Mouse (Mus musculus): ENCODE measurements around the gene Med27. TPM values are rescaled to one million over a fixed set of nuclear protein-coding genes. Genes with fewer than 3 reads are reported as not detected.
"Not testable (repeated sequence)": the region's sequence is repeated elsewhere in the genome, so short reads cannot be mapped to it uniquely, and the experiment has no call there.

The Med27 gene
- polyA plus RNA-seq, 1 experiment from 2014 or later = 68.4 TPM

DNA sequence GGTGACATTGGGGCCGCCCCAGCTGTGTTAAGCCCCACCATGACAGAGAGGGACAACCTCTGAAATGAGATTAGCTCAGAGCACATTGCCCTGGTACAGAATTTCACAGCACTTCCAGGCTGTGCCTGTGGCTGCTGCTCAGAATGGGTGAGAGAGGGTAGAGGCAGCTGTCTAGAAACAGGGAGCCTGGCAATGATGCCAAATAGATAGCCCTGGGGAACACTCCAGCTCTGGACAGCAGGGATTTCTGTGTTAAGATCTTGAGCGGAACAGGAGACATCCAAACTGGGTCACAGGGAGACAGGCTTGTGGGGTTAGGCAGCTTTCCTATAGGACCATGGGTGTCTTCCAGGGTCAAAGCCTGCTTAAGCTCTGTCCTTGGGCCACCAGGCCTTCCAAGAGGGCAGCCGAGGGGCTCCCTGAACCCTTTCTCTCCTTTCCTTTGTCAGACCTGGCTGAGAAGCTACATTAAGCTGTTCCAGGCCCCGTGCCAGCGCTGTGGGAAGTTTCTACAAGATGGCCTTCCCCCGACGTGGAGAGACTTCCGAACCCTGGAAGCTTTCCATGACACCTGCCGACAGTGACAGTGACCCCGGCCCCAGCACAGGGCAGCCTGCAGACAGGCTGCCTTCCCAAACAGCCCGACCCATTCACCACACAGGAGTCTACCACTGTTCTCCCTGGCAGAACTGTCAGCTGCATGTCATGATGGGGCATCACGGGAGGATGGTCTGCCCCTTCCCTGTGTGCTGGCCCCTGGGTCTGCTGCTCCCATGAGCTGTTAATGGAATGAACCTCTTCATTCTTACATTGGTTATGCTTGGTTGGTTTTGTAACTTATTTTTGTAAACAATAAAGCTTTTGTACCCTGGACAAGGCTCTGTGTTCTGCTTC is 177.5 kb downstream of the Med27 start:
- Histone ChIP-seq H3K36me3 (ENCODE audit: control insufficient read depth, insufficient read depth, low read length) (no peaks in the 10 kb centered on the region), H3K9ac (ENCODE audit: low read length) (no peak overlapping the region), H3K4me3 (ENCODE audit: low read depth, low read length) (no peak overlapping the region), H3K27ac (ENCODE audit: low read depth, low read length) (no peak overlapping the region), H3K9me3 (ENCODE audit: control insufficient read depth, low read length) (no peaks in the 10 kb centered on the region), H3K27me3 (ENCODE audit: control insufficient read depth, insufficient read depth, low read length) (peaks cover 22% of the 10 kb centered on the region), H3K4me1 (ENCODE audit: control insufficient read depth, insufficient read depth, low read length) (peaks cover 28% of the 10 kb centered on the region), H3K4me2 (no peak overlapping the region)
- WGBS = 74% methylated on average over 12 of the region's 12 CpGs
- ATAC-seq (ENCODE audit: low FRiP score) (0 out of 2 replicates have a peak, but pooled peaks have one; percentile 22), DNase-seq (ENCODE audit: low spot score, missing footprints) (no peak)

DNA sequence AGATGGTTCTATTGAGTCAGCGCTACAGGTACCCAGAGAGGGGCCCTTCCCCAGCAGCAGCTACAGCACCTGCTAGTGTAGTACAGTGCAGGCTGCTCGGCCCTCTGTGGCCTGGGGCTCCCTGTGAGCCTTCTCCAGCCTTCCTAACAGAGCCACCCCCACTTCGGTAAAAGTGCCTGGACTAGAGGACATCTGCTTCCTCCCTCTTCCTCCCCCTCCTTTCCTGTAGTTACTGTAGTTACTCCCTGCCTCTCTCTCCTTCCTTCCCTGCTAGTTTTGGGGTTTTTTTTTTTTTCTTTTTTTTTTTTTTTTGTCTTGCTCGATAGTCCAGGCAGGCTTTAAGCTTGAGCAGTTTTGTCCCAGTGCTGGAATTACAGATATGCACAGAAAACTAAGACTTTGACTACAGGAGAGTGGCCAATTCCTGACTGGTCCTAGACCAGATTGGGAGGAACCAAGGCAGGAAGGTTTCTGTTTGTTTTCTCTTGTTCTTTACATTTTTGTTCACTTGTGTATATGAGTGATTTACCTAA is 178.7 kb downstream of the Med27 start:
- ATAC-seq (ENCODE audit: low FRiP score) (no peak), DNase-seq (ENCODE audit: low spot score, missing footprints) (peak; percentile 47)
- Histone ChIP-seq H3K9me3 (ENCODE audit: control insufficient read depth, low read length) (no peaks in the 10 kb centered on the region), H3K9ac (ENCODE audit: low read length) (no peak overlapping the region), H3K27ac (ENCODE audit: low read depth, low read length) (no peak overlapping the region), H3K36me3 (ENCODE audit: control insufficient read depth, insufficient read depth, low read length) (no peaks in the 10 kb centered on the region), H3K4me1 (ENCODE audit: control insufficient read depth, insufficient read depth, low read length) (peaks cover 23% of the 10 kb centered on the region), H3K27me3 (ENCODE audit: control insufficient read depth, insufficient read depth, low read length) (peaks cover 20% of the 10 kb centered on the region), H3K4me2 (no peak overlapping the region), H3K4me3 (ENCODE audit: low read depth, low read length) (no peak overlapping the region)
- 64% methylated on average over 4 of the region's 4 CpGs for WGBS

DNA sequence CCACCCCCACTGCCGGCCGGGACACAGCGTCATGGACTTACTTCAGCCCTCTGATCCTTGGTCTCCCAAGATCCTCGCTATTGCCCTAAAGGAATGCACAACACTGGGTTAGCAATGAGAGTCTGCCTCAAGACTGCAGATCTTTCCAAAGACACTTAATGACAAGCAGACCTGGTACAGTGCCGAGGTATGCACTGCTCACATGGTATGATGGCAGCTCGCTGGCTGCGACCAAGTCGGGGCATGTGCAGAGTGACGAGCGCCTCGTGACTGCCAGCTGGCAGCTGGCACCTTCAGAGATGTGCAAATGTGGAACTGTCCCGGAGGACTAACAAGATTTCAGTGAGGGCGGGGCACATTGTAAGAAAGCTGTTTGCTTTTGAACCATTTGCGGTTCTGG is 179.6 kb downstream of the Med27 start:
- ATAC-seq (ENCODE audit: low FRiP score) (0 out of 2 replicates have a peak, but pooled peaks have one; percentile 11), DNase-seq (ENCODE audit: low spot score, missing footprints) (no peak)
- 77% methylated on average over 14 of the region's 14 CpGs for WGBS
- no peak overlapping the region for H3K27ac ChIP-seq (ENCODE audit: low read depth, low read length)
- H3K4me1 ChIP-seq (ENCODE audit: control insufficient read depth, insufficient read depth, low read length) = peaks cover 23% of the 10 kb centered on the region
- H3K27me3 ChIP-seq (ENCODE audit: control insufficient read depth, insufficient read depth, low read length) = peaks cover 17% of the 10 kb centered on the region; the same call in 1 of the 2 replicates
- no peak overlapping the region for H3K4me3 ChIP-seq (ENCODE audit: low read depth, low read length)
- no peak overlapping the region for H3K9ac ChIP-seq (ENCODE audit: low read length)
- H3K36me3 ChIP-seq (ENCODE audit: control insufficient read depth, insufficient read depth, low read length) = no peaks in the 10 kb centered on the region
- no peak overlapping the region for H3K4me2 ChIP-seq
- no peaks in the 10 kb centered on the region for H3K9me3 ChIP-seq (ENCODE audit: control insufficient read depth, low read length)

DNA sequence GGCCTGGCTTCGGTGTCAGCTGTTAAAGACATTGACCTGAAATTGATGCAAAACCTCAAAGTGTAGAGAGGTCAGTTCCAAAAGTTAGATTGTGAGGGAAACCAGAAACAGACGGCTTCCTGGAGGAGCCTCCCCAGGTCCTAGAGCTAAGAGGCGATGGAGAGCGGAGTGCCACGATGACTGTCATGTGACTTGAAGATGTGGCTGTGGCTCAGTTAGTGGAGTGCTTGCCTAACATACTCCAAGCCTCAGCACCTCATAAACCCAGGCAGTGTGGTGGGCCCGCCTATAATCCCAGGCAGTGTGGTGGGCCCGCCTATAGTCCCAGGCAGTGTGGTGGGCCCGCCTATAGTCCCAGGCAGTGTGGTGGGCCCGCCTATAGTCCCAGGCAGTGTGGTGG is 180.9 kb downstream of the Med27 start:
- H3K36me3 ChIP-seq (ENCODE audit: control insufficient read depth, insufficient read depth, low read length); H3K4me2 ChIP-seq; H3K27ac ChIP-seq (ENCODE audit: low read depth, low read length); H3K4me3 ChIP-seq (ENCODE audit: low read depth, low read length); DNase-seq (ENCODE audit: low spot score, missing footprints); H3K27me3 ChIP-seq (ENCODE audit: control insufficient read depth, insufficient read depth, low read length); H3K9ac ChIP-seq (ENCODE audit: low read length); ATAC-seq (ENCODE audit: low FRiP score); H3K9me3 ChIP-seq (ENCODE audit: control insufficient read depth, low read length): not testable (repeated sequence)
- WGBS = 90% methylated on average over 6 of the region's 9 CpGs
- peaks cover 23% of the 10 kb centered on the region for H3K4me1 ChIP-seq (ENCODE audit: control insufficient read depth, insufficient read depth, low read length)

DNA sequence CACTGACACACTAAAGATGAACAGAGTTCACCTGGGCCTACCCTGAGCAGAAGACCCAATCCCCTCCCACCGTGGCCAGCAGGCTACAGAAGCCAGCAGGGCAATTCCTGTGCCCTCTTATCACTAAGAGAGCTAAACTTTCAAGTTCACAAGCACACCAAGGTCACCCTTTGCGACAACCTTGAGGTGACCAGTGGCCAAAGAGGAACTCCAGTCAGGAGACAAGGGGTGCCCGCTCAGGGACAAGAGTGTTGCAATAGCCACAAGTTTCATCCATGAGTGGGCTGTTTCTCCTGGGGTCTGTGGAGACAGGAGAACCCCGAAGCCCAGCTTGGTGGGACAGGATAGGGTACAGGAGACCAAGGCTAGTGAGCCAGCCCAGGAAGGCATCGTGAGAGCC is 182.2 kb downstream of the Med27 start:
- Histone ChIP-seq H3K27ac (ENCODE audit: low read depth, low read length) (no peak overlapping the region), H3K9ac (ENCODE audit: low read length) (no peak overlapping the region), H3K4me3 (ENCODE audit: low read depth, low read length) (no peak overlapping the region), H3K9me3 (ENCODE audit: control insufficient read depth, low read length) (no peaks in the 10 kb centered on the region), H3K36me3 (ENCODE audit: control insufficient read depth, insufficient read depth, low read length) (no peaks in the 10 kb centered on the region), H3K27me3 (ENCODE audit: control insufficient read depth, insufficient read depth, low read length) (peaks cover 5% of the 10 kb centered on the region; the same call in 1 of the 2 replicates), H3K4me2 (no peak overlapping the region), H3K4me1 (ENCODE audit: control insufficient read depth, insufficient read depth, low read length) (peaks cover 14% of the 10 kb centered on the region)
- DNase-seq (ENCODE audit: low spot score, missing footprints) = no peak
- no peak for ATAC-seq (ENCODE audit: low FRiP score)
- 90% methylated on average over 5 of the region's 5 CpGs for WGBS

DNA sequence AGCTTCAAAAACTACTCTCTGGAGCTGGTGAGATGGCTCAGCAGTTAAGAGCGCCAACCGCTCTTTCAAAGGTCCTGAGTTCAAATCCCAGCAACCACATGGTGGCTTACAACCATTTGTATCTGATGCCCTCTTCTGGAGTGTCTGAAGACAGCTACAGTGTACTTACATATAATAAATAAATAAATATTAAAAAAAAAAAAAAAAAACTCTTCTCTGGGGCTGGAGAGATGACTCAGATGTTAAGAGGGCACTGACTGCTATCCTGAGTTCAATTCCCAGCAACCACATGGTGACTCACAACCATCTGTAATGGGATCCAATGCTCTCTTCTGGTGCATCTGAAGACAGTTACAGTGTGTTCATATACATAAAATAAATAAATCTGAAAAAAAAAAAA is 183.2 kb downstream of the Med27 start:
- not testable (repeated sequence) for ATAC-seq (ENCODE audit: low FRiP score); H3K27me3 ChIP-seq (ENCODE audit: control insufficient read depth, insufficient read depth, low read length); H3K4me2 ChIP-seq; H3K4me1 ChIP-seq (ENCODE audit: control insufficient read depth, insufficient read depth, low read length); H3K9ac ChIP-seq (ENCODE audit: low read length); H3K36me3 ChIP-seq (ENCODE audit: control insufficient read depth, insufficient read depth, low read length); H3K27ac ChIP-seq (ENCODE audit: low read depth, low read length); H3K4me3 ChIP-seq (ENCODE audit: low read depth, low read length); H3K9me3 ChIP-seq (ENCODE audit: control insufficient read depth, low read length); DNase-seq (ENCODE audit: low spot score, missing footprints)
- 99% methylated on average over 2 of the region's 2 CpGs for WGBS

DNA sequence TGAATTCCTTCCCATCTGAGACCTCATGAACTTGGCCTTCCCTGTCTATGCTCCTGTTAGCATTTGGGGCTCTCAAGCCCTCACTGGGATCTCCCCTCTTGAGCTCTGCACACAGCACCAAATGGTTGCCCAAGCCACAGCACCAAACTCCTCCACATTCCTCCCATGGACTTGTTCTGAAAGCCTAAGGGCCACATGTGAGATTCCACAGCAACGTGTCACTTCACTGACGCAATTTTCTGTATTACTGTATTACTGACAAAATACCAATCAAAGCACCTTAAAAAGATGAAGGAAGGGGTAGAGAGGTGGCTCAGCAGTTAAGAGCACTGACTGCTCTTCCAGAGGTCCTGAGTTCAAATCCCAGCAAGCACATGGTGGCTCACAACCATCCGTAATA is 185.6 kb downstream of the Med27 start:
- Histone ChIP-seq H3K9me3 (ENCODE audit: control insufficient read depth, low read length) (no peaks in the 10 kb centered on the region), H3K27me3 (ENCODE audit: control insufficient read depth, insufficient read depth, low read length) (peaks cover 3% of the 10 kb centered on the region; the same call in 1 of the 2 replicates), H3K4me3 (ENCODE audit: low read depth, low read length) (no peak overlapping the region), H3K27ac (ENCODE audit: low read depth, low read length) (no peak overlapping the region), H3K4me2 (no peak overlapping the region), H3K4me1 (ENCODE audit: control insufficient read depth, insufficient read depth, low read length) (no peaks in the 10 kb centered on the region), H3K36me3 (ENCODE audit: control insufficient read depth, insufficient read depth, low read length) (no peaks in the 10 kb centered on the region), H3K9ac (ENCODE audit: low read length) (no peak overlapping the region)
- WGBS = 90% methylated on average over 3 of the region's 3 CpGs
- ATAC-seq (ENCODE audit: low FRiP score) (no peak), DNase-seq (ENCODE audit: low spot score, missing footprints) (no peak)

DNA sequence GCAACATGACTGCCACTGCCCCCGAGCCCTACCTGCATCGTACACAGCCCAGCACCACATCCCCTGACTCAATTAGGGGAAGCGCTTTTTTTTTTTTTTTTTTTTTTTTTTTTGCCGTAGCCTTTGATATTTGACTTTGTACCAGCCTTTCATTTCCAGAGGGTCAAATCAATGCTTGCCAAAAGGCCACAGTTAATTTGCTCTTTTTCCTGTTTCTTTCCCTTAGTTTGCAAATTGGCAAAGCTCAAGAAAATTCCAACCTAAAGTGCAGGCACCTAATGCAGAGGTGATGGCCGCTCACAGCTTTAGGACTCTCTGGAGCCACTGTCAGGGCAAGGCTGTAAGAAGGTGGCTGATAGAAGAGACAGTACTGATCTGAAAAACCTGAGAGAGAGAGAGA is 186.3 kb downstream of the Med27 start:
- no peaks in the 10 kb centered on the region for H3K36me3 ChIP-seq (ENCODE audit: control insufficient read depth, insufficient read depth, low read length)
- H3K4me2 ChIP-seq = no peak overlapping the region
- H3K4me3 ChIP-seq (ENCODE audit: low read depth, low read length) = no peak overlapping the region
- H3K9ac ChIP-seq (ENCODE audit: low read length) = no peak overlapping the region
- DNase-seq (ENCODE audit: low spot score, missing footprints) (no peak), ATAC-seq (ENCODE audit: low FRiP score) (no peak)
- no peak overlapping the region for H3K27ac ChIP-seq (ENCODE audit: low read depth, low read length)
- H3K4me1 ChIP-seq (ENCODE audit: control insufficient read depth, insufficient read depth, low read length) = no peaks in the 10 kb centered on the region
- peaks cover 3% of the 10 kb centered on the region; the same call in 1 of the 2 replicates for H3K27me3 ChIP-seq (ENCODE audit: control insufficient read depth, insufficient read depth, low read length)
- 83% methylated on average over 5 of the region's 5 CpGs for WGBS
- H3K9me3 ChIP-seq (ENCODE audit: control insufficient read depth, low read length) = no peaks in the 10 kb centered on the region

DNA sequence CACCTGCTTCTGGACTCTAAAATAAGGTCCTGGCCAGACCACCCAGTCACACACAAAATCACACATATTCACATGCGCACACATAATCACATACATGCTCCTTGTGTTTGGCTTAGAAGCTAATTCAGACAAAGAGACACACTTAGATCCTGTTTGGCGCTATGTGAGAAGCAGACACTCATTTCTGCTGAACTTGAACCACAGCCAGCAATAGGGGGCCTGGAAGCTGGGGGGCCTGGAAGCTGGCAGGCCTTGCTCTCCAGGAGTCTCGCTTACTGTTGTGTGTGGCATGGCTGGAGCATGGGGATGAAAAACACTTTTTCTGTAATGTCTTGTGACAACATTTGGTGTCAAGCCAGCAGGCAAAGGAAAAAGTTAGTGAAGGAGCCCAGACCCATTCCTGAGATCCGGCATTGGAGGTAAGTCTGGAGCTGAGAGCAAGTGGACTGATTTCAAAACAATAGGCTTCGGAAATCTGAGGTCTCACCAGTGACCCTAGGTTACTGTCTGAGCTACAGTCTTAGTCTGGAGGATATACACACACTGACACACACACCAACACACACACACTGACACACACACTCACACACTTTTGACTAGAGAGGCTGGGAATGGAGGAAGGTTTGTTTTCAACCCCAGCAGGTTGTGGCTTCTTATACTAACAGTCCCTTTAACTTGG is 189.1 kb downstream of the Med27 start:
- no peaks in the 10 kb centered on the region for H3K4me1 ChIP-seq (ENCODE audit: control insufficient read depth, insufficient read depth, low read length)
- H3K36me3 ChIP-seq (ENCODE audit: control insufficient read depth, insufficient read depth, low read length) = no peaks in the 10 kb centered on the region
- DNase-seq (ENCODE audit: low spot score, missing footprints) (no peak), ATAC-seq (ENCODE audit: low FRiP score) (no peak)
- no peak overlapping the region for H3K4me3 ChIP-seq (ENCODE audit: low read depth, low read length)
- 78% methylated on average over 5 of the region's 5 CpGs for WGBS
- no peaks in the 10 kb centered on the region for H3K9me3 ChIP-seq (ENCODE audit: control insufficient read depth, low read length)
- H3K4me2 ChIP-seq = no peak overlapping the region
- no peak overlapping the region for H3K9ac ChIP-seq (ENCODE audit: low read length)
- no peak overlapping the region for H3K27ac ChIP-seq (ENCODE audit: low read depth, low read length)
- no peaks in the 10 kb centered on the region for H3K27me3 ChIP-seq (ENCODE audit: control insufficient read depth, insufficient read depth, low read length)

Measured in midbrain, embryonic 11.5 days (tissue).